Mouse (Mus musculus): ENCODE measurements around the gene Sun2.

Gene Sun2

GRCm38 (mm10) chr15:79741921-79742705 is at the start of gene Sun2:
TSS of gene Sun2 (minus strand) at chr15:79742536.
- peak; percentile 79 for DNase-seq (ENCODE audit: low spot score)

GRCm38 (mm10) chr15:79791502-79791901 is 49.2 kb upstream of the Sun2 start:
- no peak for DNase-seq (ENCODE audit: low spot score)

- no peak for DNase-seq (ENCODE audit: low spot score)
These were observed 48.6 kb upstream of the Sun2 start for GRCm38 (mm10) chr15:79790905-79791304.

- no peak for DNase-seq (ENCODE audit: low spot score)
These were observed 47.8 kb upstream of the Sun2 start for GRCm38 (mm10) chr15:79790111-79790510.

GRCm38 (mm10) chr15:79787815-79788214 is 45.5 kb upstream of the Sun2 start:
- no peak for DNase-seq (ENCODE audit: low spot score)

- no peak for DNase-seq (ENCODE audit: low spot score)
These were observed 42.7 kb upstream of the Sun2 start for GRCm38 (mm10) chr15:79785056-79785455.

- no peak for DNase-seq (ENCODE audit: low spot score)
These were observed 35.4 kb upstream of the Sun2 start, which contains the start of gene Dnal4 for GRCm38 (mm10) chr15:79777749-79778148. TSS of gene Dnal4 (minus strand) at chr15:79777849.

- DNase-seq (ENCODE audit: low spot score) = no peak
These were observed 33.3 kb upstream of the Sun2 start for GRCm38 (mm10) chr15:79775662-79776061.

- DNase-seq (ENCODE audit: low spot score) = peak; percentile 86
These were observed 32.0 kb upstream of the Sun2 start for GRCm38 (mm10) chr15:79774117-79775027.

- DNase-seq (ENCODE audit: low spot score) = no peak
These were observed 28.4 kb upstream of the Sun2 start for GRCm38 (mm10) chr15:79770629-79771240.

- DNase-seq (ENCODE audit: low spot score) = no peak
These were observed 26.0 kb upstream of the Sun2 start for GRCm38 (mm10) chr15:79768302-79768701.

- DNase-seq (ENCODE audit: low spot score) = no peak
These were observed 25.1 kb upstream of the Sun2 start for GRCm38 (mm10) chr15:79767327-79767961.

- DNase-seq (ENCODE audit: low spot score) = no peak
These were observed 24.3 kb upstream of the Sun2 start for GRCm38 (mm10) chr15:79766586-79767071.

GRCm38 (mm10) chr15:79766168-79766567 is 23.8 kb upstream of the Sun2 start:
- no peak for DNase-seq (ENCODE audit: low spot score)

- DNase-seq (ENCODE audit: low spot score) = no peak
These were observed 23.0 kb upstream of the Sun2 start for GRCm38 (mm10) chr15:79765361-79765760.

- no peak for DNase-seq (ENCODE audit: low spot score)
These were observed 22.4 kb upstream of the Sun2 start for GRCm38 (mm10) chr15:79764539-79765267.

GRCm38 (mm10) chr15:79763601-79764246 is 21.4 kb upstream of the Sun2 start:
- no peak for DNase-seq (ENCODE audit: low spot score)

- DNase-seq (ENCODE audit: low spot score) = no peak
These were observed 20.7 kb upstream of the Sun2 start for GRCm38 (mm10) chr15:79763001-79763400.

- no peak for DNase-seq (ENCODE audit: low spot score)
These were observed 18.6 kb upstream of the Sun2 start for GRCm38 (mm10) chr15:79760956-79761355.

GRCm38 (mm10) chr15:79757118-79757517 is 14.8 kb upstream of the Sun2 start:
- no peak for DNase-seq (ENCODE audit: low spot score)

Data from urinary bladder, postnatal 10 days (tissue).